Mouse (Mus musculus): ENCODE data around the gene Nfyc. TPM values are rescaled to one million over a fixed set of nuclear protein-coding genes. Genes with fewer than 3 reads are reported as not detected.

Gene Nfyc
- polyA plus RNA-seq, 1 experiment from 2014 or later: 106 TPM

DNA sequence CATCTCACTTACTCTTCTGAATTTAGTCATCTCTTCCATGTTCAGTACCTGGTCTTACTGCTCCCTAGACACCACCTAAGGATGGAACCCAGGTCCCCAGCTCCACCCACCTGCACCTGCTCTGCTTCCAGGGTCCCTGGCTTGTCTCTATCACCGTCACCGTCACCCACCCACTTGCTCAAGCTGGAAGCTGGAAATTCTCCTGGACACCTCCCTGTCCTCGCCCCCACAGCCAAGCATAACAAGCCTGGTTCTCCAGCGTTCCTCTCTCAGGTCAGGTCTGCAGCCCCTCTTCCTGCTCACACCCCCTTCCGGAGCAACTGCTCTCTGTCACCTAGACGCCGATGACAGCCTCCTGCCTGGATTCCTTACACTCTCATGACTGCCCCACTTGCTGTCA lies 28.5 kb upstream of the Nfyc start:
- ATAC-seq (ENCODE audit: low read depth): no peak
- Histone ChIP-seq H3K9ac (replicated peaks; ENCODE audit: low read depth, low read length) (no peak overlapping the region), H3K27me3 (ENCODE audit: control insufficient read depth, insufficient read depth, low read length) (no peaks in the 10 kb centered on the region; the same call in 1 of the 2 replicates), H3K4me2 (ENCODE audit: low read depth, low read length) (no peak overlapping the region), H3K27ac (ENCODE audit: low read depth, low read length) (no peak overlapping the region), H3K36me3 (ENCODE audit: control insufficient read depth, insufficient read depth, low read length) (no peaks in the 10 kb centered on the region), H3K9me3 (ENCODE audit: control insufficient read depth, low read length) (no peaks in the 10 kb centered on the region), H3K4me1 (ENCODE audit: control insufficient read depth, insufficient read depth, low read length) (0 out of 2 replicates have a peak, but pooled peaks cover 9% of the 10 kb centered on the region), H3K4me3 (ENCODE audit: low read depth, low read length) (no peak overlapping the region)
- WGBS: 91% methylated on average over 7 of the region's 7 CpGs

DNA sequence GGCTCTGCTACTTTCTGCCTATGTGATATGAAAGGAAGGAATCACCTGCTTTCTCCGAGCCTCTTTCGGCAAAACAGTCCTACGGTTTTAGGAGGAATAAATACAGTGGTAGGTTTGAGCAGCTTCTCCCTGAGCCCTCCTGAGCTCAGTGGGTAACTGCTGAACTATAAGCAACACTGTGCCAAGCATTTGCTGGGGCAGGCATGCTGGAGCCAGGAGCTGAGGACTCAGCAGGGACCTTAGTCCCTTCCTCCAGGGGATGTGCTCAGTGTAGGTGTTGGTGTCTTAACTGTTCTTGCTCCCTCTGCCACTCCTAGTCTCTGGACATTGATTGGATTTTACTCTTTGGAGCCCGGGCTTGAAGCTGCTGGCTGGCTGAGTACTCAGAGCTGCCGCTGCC lies 25.0 kb upstream of the Nfyc start:
- Histone ChIP-seq H3K4me2 (ENCODE audit: low read depth, low read length) (peak overlapping the region; percentile 73; the same call in 1 of the 2 replicates), H3K9ac (replicated peaks; ENCODE audit: low read depth, low read length) (no peak overlapping the region), H3K27me3 (ENCODE audit: control insufficient read depth, insufficient read depth, low read length) (no peaks in the 10 kb centered on the region; the same call in 1 of the 2 replicates), H3K4me1 (ENCODE audit: control insufficient read depth, insufficient read depth, low read length) (0 out of 2 replicates have a peak, but pooled peaks cover 9% of the 10 kb centered on the region), H3K4me3 (ENCODE audit: low read depth, low read length) (no peak overlapping the region), H3K9me3 (ENCODE audit: control insufficient read depth, low read length) (no peaks in the 10 kb centered on the region), H3K36me3 (ENCODE audit: control insufficient read depth, insufficient read depth, low read length) (no peaks in the 10 kb centered on the region), H3K27ac (ENCODE audit: low read depth, low read length) (no peak overlapping the region)
- ATAC-seq (ENCODE audit: low read depth): 0 out of 2 replicates have a peak, but pooled peaks have one; percentile 0
- WGBS: 55% methylated on average over 5 of the region's 5 CpGs

DNA sequence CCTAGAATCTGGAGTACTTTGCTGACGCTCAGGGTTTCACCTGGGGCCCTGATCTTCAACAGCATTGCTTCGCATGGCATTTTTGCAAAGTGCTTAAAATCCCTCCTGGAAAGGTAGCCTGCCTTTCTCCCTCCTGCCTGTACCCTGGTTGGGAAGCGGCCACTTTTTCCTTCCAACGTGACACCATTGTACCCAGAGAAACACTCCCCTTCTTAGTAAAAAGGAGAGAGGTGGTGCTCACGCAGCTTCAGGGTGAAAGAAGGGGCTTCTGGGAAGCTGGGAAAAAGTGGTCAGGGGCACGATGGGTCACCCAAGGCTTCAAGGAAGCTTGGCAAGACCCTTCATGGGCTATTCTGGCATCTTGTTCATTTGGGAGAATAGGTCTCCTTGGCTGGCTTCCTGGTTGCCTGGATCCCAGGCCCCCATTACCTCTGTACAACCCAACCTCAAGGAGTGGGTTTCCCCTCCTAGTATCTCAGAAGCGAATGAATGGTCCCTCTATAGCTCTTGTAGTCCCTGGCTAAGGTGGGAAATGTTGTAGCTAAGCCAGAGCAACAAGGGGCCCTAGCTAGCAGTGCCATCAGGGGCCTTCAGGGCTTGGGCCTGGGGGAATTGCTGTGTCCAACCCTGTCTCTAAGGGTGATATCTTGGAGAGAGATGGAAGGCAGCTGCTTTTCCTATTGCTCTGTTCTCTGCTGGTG lies 24.1 kb upstream of the Nfyc start:
- WGBS: 13% methylated on average over 7 of the region's 7 CpGs
- Histone ChIP-seq H3K4me3 (ENCODE audit: low read depth, low read length) (peak overlapping the region; percentile 60), H3K9ac (replicated peaks; ENCODE audit: low read depth, low read length) (peak overlapping the region; percentile 68), H3K27ac (ENCODE audit: low read depth, low read length) (peak overlapping the region; percentile 18; the same call in 1 of the 2 replicates), H3K4me1 (ENCODE audit: control insufficient read depth, insufficient read depth, low read length) (0 out of 2 replicates have a peak, but pooled peaks cover 9% of the 10 kb centered on the region), H3K36me3 (ENCODE audit: control insufficient read depth, insufficient read depth, low read length) (no peaks in the 10 kb centered on the region), H3K27me3 (ENCODE audit: control insufficient read depth, insufficient read depth, low read length) (no peaks in the 10 kb centered on the region; the same call in 1 of the 2 replicates), H3K9me3 (ENCODE audit: control insufficient read depth, low read length) (no peaks in the 10 kb centered on the region), H3K4me2 (ENCODE audit: low read depth, low read length) (peak overlapping the region; percentile 73)
- no peak for ATAC-seq (ENCODE audit: low read depth)

DNA sequence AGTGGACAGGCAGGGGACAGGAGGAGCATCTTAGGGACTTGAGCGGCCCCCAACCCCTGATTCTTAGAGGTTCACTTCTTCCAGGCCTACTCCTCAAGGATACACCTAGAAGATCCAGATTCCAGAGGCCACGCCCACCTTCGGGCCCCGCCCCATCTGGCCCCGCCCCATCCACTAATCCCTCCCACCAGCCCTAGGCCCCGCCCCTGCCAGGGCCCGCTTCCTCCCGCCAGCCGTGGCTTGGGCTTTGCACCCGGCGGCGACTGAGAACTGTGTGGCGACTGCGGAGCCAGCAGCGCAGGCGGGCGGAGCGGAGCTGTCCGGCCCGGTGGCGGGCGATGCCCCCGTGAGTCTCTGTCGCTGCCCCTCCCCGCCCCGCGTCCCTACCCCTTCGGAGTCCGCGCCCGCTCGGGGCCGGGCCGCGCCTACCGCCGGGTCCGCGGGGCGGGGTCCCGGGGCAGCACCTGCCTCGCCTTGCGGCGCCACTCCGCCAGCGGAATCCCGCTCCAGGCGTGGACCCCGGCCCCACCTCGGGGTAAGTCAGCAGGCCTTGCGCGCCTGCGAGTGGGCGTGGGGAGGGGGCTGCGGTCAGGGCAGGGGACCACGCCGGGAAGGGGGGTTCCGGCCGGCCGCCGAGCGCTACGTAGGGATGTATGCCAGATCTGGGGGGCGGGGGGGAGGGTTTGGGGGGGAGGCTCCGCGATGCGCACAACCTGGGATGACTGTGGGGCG lies 23.4 kb upstream of the Nfyc start, which contains the start of gene Rims3:
TSS of gene Rims3 (plus strand) at position 229 of the 732 bp plus-strand sequence.
- WGBS: 1% methylated on average over 41 of the region's 68 CpGs
- no peaks in the 10 kb centered on the region for H3K36me3 ChIP-seq (ENCODE audit: control insufficient read depth, insufficient read depth, low read length)

DNA sequence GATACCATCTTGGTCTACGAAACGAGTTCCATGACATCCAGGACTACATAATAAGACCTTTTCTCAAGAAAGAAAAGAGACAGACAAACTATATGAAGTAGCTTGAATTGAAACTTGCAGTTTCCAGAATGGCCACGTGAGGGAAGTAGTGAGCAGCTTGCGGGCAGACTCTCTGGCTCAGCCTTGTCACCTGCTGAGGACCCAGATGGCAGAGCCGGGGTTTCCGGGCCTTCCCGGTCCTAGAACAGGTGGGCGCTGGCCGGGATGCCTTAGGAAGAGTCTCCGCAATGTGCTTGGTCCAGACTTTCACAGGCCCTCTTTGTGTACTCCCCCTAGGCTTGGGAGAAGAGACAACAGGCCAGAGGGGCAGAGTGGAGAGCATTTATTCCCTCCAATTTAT lies 19.6 kb upstream of the Nfyc start:
- WGBS: 5% methylated on average over 10 of the region's 10 CpGs
- Histone ChIP-seq H3K4me1 (ENCODE audit: control insufficient read depth, insufficient read depth, low read length) (0 out of 2 replicates have a peak, but pooled peaks cover 4% of the 10 kb centered on the region), H3K4me3 (ENCODE audit: low read depth, low read length) (no peak overlapping the region), H3K27ac (ENCODE audit: low read depth, low read length) (no peak overlapping the region), H3K4me2 (ENCODE audit: low read depth, low read length) (no peak overlapping the region), H3K36me3 (ENCODE audit: control insufficient read depth, insufficient read depth, low read length) (no peaks in the 10 kb centered on the region), H3K9ac (replicated peaks; ENCODE audit: low read depth, low read length) (no peak overlapping the region), H3K9me3 (ENCODE audit: control insufficient read depth, low read length) (no peaks in the 10 kb centered on the region), H3K27me3 (ENCODE audit: control insufficient read depth, insufficient read depth, low read length) (no peaks in the 10 kb centered on the region; the same call in 1 of the 2 replicates)
- ATAC-seq (ENCODE audit: low read depth): peak; percentile 54

More for the DNA sequence above, 23.4 kb upstream of the Nfyc start, which contains the start of gene Rims3:
- peak within 1 kb of the TSS; percentile 18; the same call in 1 of the 2 replicates for H3K27ac ChIP-seq (ENCODE audit: low read depth, low read length)
- H3K27me3 ChIP-seq (ENCODE audit: control insufficient read depth, insufficient read depth, low read length): no peaks in the 10 kb centered on the region; the same call in 1 of the 2 replicates
- peak within 1 kb of the TSS; percentile 60 for H3K4me3 ChIP-seq (ENCODE audit: low read depth, low read length)
- H3K9me3 ChIP-seq (ENCODE audit: control insufficient read depth, low read length): no peaks in the 10 kb centered on the region
- peak within 1 kb of the TSS; percentile 73 for H3K4me2 ChIP-seq (ENCODE audit: low read depth, low read length)
- ATAC-seq (ENCODE audit: low read depth): peak; percentile 78
- peak within 1 kb of the TSS; percentile 68 for H3K9ac ChIP-seq (replicated peaks; ENCODE audit: low read depth, low read length)
- H3K4me1 ChIP-seq (ENCODE audit: control insufficient read depth, insufficient read depth, low read length): 0 out of 2 replicates have a peak, but pooled peaks cover 9% of the 10 kb centered on the region

DNA sequence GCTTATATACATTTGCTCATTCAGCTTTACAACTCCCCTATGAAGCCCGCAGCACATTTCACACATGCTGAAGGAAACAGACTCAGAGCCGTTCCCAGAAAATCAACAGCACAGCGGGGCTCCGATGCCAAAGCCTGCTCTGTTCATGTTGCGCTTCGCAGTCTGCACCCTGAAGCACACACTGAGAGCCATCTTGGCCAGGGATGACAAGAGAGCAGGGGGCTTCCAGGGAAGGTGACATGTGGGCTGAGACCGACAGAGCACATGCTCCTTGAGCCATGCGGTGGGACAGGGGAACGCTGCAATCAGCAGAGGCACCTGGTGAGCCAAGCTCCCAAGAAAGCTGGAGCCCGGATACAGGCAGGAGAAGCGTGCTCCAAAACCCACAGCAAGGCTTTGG lies 18.1 kb upstream of the Nfyc start:
- WGBS: 75% methylated on average over 11 of the region's 11 CpGs
- no peaks in the 10 kb centered on the region for H3K4me1 ChIP-seq (ENCODE audit: control insufficient read depth, insufficient read depth, low read length)
- H3K27me3 ChIP-seq (ENCODE audit: control insufficient read depth, insufficient read depth, low read length): no peaks in the 10 kb centered on the region
- no peak for ATAC-seq (ENCODE audit: low read depth)
- H3K9me3 ChIP-seq (ENCODE audit: control insufficient read depth, low read length): no peaks in the 10 kb centered on the region
- H3K9ac ChIP-seq (replicated peaks; ENCODE audit: low read depth, low read length): no peak overlapping the region
- H3K36me3 ChIP-seq (ENCODE audit: control insufficient read depth, insufficient read depth, low read length): no peaks in the 10 kb centered on the region
- H3K4me2 ChIP-seq (ENCODE audit: low read depth, low read length): no peak overlapping the region
- no peak overlapping the region for H3K27ac ChIP-seq (ENCODE audit: low read depth, low read length)
- H3K4me3 ChIP-seq (ENCODE audit: low read depth, low read length): no peak overlapping the region

DNA sequence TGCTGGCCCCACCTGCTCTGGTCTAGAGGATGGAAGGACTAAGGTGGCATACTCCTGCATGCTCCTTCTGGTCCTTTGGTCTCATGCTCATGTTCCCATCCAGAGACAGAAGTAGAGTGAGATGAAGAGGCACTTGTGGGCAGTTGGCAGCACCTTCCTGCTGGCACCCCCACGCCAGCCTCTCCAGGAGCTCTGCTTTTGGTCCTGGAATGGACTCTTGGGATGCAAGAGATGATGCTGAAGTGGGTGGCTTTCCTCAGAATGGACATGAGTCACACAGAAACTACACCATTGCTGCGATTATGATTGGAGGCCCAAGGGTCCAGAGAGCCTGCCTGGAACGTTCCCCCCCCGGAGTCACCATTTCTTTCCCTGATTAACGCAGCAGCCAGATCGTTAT lies 17.5 kb upstream of the Nfyc start:
- Histone ChIP-seq H3K9me3 (ENCODE audit: control insufficient read depth, low read length) (no peaks in the 10 kb centered on the region), H3K36me3 (ENCODE audit: control insufficient read depth, insufficient read depth, low read length) (no peaks in the 10 kb centered on the region), H3K4me3 (ENCODE audit: low read depth, low read length) (no peak overlapping the region), H3K4me1 (ENCODE audit: control insufficient read depth, insufficient read depth, low read length) (no peaks in the 10 kb centered on the region), H3K27me3 (ENCODE audit: control insufficient read depth, insufficient read depth, low read length) (no peaks in the 10 kb centered on the region), H3K4me2 (ENCODE audit: low read depth, low read length) (no peak overlapping the region), H3K27ac (ENCODE audit: low read depth, low read length) (no peak overlapping the region), H3K9ac (replicated peaks; ENCODE audit: low read depth, low read length) (no peak overlapping the region)
- no peak for ATAC-seq (ENCODE audit: low read depth)
- 78% methylated on average over 6 of the region's 6 CpGs for WGBS

DNA sequence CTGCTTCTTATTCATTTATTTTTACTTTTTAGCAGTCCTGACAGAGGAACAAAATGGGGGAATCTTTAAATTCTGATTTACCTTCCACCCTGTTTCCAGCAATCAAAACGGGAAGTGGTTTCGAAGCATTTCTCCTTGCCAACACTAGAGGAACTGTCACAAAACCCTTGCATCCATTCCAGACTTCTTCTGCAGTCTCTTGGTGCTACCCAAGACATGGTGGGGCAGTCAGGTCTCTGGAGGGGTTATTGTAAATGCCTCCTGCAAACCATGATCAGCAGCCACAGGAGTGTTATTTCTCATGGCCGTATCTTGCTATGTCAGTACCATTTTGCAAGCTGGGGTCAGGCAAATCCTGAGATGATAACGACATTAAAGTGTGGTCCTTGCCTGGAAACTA lies 13.7 kb upstream of the Nfyc start:
- H3K36me3 ChIP-seq (ENCODE audit: control insufficient read depth, insufficient read depth, low read length): no peaks in the 10 kb centered on the region
- ATAC-seq (ENCODE audit: low read depth): no peak
- H3K9me3 ChIP-seq (ENCODE audit: control insufficient read depth, low read length): no peaks in the 10 kb centered on the region
- no peak overlapping the region for H3K9ac ChIP-seq (replicated peaks; ENCODE audit: low read depth, low read length)
- H3K27me3 ChIP-seq (ENCODE audit: control insufficient read depth, insufficient read depth, low read length): no peaks in the 10 kb centered on the region
- H3K27ac ChIP-seq (ENCODE audit: low read depth, low read length): no peak overlapping the region
- no peaks in the 10 kb centered on the region for H3K4me1 ChIP-seq (ENCODE audit: control insufficient read depth, insufficient read depth, low read length)
- H3K4me3 ChIP-seq (ENCODE audit: low read depth, low read length): no peak overlapping the region
- H3K4me2 ChIP-seq (ENCODE audit: low read depth, low read length): no peak overlapping the region
- WGBS: 80% methylated on average over 4 of the region's 4 CpGs
